Mouse (Mus musculus) bone marrow macrophage, adult 2 months (primary cell): ENCODE measurements around the gene Ninj1.

Experiments used
- CTCF ChIP-seq: IDR thresholded peaks from 2 replicates; pipeline ENCODE4 v1.5.1; 2012; ENCODE audit warnings: low read depth, mild to moderate bottlenecking, low read length, moderate library complexity
- POLR2A ChIP-seq: IDR thresholded peaks from 2 replicates; pipeline ENCODE4 v1.6.1; 2012; ENCODE audit warnings: mild to moderate bottlenecking, low read depth, low read length, borderline replicate concordance

DNA sequence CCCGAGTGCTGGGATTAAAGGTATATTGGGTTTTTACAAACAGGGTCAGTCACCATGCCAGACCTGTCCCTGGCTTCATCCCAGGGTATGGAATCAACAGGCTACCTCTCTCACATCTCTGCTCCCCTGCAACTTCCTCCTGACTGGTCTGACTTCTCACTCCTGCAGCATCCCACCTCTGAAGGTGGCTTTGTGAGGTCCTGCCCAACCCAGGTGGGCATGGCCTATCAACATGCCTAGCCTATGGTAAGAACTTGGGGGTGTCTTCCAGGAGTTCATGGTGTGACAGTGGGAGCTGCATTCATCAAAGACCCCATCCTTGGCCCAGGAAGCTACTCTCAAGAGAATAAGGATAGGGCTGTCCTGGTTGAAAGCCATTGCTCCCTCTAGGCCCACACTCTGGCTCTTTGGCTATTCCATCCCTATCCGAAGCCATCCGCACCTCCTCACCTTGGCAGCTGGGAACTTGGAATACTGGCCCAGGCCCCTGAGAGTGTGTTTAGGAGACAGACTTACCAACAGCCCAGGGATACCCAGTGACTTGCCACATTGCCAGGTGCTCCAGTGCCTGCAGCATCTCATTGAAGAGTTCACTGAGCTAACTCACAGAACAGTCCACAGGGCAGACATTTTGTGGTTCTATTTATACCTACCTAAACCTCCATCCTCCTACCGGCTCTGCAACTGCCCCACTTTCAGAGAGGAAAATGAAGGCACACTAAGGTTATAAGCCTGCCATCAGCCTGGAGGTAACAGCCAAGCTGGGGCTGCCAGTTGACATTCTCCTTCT, 25.6 kb downstream of the Ninj1 start:
- no peak for TF ChIP-seq POLR2A
- TF ChIP-seq CTCF, result no peak
